Mouse (Mus musculus) frontal cortex, postnatal 36 days (tissue): Measurements from ENCODE around the gene Unc5b.
A peak's percentile ranks its signal among the peaks of the same experiment; 100 is the strongest.
"Not testable (repeated sequence)": the region's sequence is repeated elsewhere in the genome, so short reads cannot be mapped to it uniquely, and the experiment has no call there.

ENCODE experiments used
- DNase-seq, 2 experiments: peaks; one replicate each; pipeline ENCODE4 v3.0.0; 2022; ENCODE audit warnings: low spot score in 2 of 2

The Unc5b gene

GRCm38 (mm10) chr10:60753261-60753660 is 78.1 kb downstream of the Unc5b start:
- no peak for DNase-seq

DNA sequence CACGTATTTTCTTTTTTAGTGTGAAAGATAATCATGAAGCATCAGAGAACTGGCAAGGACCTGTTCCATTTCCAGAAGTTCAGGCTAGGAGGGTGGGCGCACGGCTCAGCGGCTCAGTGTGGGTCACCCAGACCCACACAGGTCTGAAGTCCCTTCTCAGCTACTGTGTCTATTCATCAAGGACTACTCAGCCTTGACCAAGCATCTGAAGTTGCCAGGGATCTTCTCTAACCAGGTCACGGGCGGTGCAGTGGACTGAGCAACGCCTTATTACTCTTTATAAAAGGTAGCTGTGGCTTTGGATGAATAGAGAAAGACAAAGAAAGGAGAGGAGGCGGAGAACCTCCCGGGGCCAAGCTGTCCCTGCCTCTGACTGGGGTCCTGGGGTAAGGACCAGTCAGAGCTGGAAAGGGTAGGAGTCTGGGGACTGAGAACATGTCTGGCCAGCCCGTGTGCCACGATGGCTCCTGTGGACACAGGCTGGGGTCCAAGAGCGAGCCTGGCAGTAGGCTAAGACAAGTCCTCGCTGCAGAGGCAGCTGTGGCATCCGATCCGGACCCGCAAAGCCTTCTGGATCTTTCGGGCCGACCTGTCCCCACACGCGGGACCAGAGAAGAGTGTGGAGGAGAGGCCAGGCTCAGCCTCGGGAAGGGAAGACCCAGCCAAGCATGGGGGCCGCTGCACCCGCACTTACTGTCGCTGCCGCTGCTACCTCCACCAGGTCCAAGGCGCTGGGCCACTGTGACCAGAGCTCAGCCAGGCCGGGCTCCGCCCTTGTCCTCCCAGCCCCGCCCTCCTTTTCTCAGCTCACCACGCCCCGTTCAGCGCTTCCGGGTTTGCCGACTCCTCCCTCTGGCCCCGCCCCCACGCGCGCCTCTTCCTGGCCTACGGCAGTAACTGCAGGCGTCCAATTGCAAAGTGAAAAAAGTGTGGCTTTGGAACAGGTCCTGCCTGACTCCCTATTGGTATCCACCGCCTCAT is 79.1 kb downstream of the Unc5b start, which contains the start of gene Slc29a3:
Gene Slc29a3, minus strand, starts transcription at position 755 of the 981 bp plus-strand sequence.
- DNase-seq, result peak; percentile 91 to 94

- DNase-seq, result no peak
Observed at GRCm38 (mm10) chr10:60747667-60748212, 83.6 kb downstream of the Unc5b start.

- DNase-seq, result no peak
Observed at GRCm38 (mm10) chr10:60746512-60746911, 84.9 kb downstream of the Unc5b start.

DNA sequence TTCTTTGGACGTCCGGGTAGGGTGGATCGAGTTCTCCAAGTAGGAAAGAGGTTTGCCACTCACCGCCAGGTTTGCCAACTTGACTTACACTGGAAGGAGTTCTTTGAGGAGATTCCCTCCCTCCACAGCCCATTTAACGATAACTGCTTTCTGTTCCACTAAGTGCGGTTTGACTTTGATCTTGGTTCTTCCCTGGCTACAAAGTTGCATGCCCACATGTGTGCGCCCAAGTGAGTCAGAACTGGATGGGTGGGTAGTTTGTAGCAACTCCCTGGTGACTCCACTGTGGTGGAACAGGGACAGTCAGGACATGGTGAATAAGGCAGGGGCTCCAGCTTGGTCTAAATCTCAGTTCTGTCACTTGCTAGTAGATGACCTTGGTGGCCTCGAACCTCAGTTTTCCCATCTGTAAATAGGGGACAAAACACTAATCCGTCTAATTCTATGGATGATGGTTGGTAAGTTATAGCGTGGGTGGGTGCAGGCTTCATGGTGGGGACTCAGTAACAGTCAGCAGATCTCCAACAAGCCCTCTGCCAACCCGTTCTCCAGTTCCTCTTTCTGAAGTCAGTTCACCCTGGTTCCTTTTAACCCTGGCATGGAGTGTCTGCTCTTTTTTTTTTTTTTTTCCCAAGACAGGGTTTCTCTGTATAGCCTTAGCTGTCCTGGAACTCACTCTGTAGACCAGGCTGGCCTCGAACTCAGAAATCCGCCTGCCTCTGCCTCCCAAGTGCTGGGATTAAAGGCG is 86.7 kb downstream of the Unc5b start:
- DNase-seq, result no peak

DNA sequence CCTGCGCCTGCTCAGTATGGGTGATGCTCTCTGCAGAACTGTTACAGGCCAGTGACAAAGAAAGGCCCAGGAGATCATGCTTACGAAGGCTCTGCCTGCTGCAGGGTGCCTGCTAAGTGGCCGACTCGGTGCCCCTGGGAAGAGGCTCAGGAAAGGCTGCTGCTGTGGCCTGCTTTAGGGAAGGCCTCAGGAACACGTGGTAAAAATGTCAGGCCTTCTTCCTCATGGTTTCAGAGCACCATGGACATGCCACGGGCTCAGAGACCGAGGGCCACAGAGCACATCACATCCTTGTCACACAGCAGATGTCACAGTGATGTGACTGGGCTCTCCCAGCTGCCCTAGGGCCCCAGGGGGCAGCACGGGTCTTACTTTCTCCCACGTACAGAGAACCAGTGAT is 87.7 kb downstream of the Unc5b start:
- DNase-seq, result no peak

DNA sequence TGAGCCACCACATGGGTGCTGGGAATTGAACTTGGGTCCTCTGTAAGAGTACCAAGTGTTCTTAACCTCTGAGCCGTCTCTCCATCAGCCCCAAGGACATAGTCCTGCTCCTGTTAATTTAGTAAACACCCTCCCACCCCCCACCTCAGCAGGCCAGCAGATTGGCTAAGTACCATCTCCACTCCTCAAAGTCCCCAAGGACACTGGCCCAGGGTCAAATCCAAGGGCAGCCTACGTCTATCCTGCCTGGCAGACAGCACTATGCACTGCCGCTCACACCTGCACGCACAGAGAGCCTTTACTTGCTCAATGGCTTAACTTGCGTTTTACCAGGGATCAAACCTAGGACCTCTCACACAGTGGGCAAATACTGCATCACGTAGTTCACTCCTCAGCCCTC is 88.4 kb downstream of the Unc5b start:
- no peak for DNase-seq

GRCm38 (mm10) chr10:60742296-60742695 is 89.1 kb downstream of the Unc5b start:
- not testable (repeated sequence) for DNase-seq

DNA sequence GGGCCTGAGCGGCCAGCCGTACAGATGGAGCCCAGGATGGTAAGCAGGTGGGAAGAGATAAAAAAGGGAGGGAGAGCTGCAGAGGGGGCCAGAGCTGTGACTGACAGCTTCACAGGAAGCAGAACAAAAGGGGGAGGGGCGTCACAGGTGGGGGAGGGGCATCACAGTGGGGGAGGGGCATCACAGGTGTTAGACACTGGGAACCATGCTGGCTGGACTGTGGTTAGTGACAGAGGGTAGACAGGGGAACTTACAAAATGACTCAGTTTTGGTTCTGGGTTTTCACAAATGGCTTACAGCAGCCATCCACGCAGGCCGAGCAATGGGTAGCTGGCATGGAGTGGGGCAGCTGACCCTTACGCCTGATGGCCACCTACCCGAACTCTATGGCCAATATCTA is 89.9 kb downstream of the Unc5b start:
- no peak for DNase-seq

- no peak for DNase-seq
Observed at GRCm38 (mm10) chr10:60739619-60740363, 91.6 kb downstream of the Unc5b start.

DNA sequence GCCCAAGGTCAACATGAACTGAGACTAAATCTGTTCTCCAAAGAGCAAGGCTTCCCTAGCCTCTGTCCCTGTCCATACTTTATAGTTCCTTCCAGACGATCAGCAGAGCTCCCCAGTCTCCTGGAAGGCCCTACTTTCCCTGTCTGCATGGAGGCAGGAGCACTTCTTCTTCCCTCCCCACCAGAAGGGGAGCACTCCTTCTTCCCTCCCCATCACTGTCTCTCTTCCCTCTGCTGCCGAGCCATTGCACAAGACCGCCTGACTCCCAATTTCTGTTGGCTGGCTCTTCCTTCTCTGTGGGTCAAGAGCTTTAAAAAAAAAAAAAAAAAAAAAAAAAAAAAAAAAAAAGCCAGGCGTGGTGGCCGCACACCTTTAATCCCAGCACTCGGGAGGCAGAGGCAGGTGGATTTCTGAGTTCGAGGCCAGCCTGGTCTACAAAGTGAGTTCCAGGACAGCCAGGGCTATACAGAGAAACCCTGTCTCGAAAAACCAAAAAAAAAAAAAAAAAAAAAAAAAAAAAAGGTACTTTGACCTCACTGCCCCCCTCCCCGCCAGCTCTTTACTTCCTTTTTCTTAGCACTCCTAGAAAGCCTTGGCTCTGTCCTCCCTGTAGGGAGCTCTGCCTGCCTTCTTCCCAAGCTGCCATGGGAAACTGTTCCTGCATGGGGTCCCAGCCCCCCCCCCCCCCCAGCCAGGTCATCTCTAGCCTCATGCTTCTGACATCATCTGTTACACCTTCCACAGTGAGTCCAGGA is 93.3 kb downstream of the Unc5b start:
- no peak for DNase-seq

DNA sequence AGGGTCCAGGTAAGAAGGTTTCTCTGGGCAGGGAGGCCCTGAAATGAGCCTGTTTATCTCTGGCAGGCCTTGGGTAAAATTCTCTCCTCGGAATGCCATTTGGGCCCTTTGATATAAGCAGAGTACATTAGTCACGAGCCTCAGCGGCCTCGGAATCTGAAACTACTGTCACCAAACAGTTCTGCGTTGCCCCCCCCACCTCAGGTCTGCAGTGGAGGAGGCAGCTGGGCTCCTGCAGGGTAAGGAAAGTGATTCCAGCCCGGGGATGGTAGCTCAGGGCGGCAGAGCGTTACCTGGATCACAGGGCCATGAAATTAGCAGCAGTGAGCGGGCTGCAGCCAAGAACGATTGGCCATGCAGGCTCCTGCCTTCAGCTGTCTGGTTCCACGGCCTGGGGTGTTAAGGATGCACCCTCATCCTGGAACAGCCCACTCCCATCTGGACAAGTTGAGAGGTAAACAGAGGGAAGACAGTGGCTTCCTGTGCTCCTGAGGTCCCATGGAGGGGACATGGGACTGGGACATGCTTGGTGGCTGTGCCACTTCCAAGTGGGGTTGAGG is 94.1 kb downstream of the Unc5b start:
- DNase-seq, result no peak

- DNase-seq, result no peak
Observed at GRCm38 (mm10) chr10:60735737-60736136, 95.6 kb downstream of the Unc5b start.

DNA sequence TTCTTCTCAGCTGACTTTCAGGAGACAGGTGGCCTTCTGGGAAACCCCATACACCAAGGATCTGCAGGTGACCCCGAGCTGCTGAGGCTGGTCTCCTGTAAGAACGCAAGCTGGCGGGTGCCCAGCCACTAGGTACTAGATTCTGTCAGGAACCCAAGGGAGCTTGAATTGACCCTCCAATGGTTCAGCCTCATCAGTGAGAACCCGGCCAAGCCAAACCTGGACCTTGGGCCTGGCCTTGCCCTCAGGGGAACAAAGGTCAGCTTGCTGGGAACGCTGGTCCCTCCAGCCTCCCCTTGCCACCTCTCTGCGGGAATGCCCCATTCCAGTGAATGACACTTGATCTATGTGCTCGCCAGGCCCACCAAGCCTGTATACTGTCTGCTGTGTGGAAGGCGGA is 97.9 kb downstream of the Unc5b start:
- no peak for DNase-seq

DNA sequence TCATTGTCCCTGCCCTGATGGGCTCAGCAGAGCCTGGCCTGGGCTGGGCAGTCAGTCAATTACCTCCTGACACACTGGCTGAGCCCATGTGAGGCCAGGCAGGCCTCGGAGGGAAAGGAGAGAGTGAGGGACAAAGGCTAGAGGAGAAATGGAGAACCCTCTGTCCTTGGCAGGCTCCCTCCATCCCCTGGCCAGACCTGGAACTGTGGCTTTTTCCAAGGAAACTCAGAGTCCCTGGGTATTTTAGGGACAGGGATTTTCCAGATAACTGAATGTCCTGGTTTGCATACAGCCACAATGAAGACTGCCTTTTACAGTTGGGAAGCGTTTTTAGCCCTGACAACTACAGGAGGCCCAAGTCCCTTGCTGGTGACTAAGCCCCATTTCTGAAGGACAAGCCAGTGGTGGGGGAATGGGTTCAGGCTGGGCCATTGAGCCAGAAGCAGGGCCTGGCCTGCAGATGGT is 99.0 kb downstream of the Unc5b start:
- no peak for DNase-seq

- no peak for DNase-seq
Observed at GRCm38 (mm10) chr10:60731742-60732141, 99.6 kb downstream of the Unc5b start.

- no peak for DNase-seq
Observed at GRCm38 (mm10) chr10:60727301-60727700, 104.1 kb downstream of the Unc5b start.

DNA sequence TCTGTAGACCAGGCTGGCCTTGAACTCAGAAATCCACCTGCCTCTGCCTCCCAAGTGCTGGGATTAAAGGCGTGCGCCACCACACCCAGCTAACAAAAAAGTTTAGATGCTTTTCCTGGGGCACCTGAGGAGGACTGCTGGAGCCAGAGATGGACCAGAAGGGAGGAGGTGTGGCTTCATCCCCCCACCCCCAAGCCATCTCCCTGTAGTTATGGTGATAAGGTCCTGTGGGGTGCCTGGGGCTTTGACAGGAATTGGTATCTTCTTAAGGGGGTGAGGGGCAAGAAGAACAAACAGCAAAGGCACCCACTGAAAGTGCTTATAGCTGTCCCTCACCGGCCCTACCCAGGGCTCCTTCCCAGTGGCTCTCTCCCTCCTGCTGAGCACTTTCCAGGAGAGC is 104.5 kb downstream of the Unc5b start:
- DNase-seq, result no peak

DNA sequence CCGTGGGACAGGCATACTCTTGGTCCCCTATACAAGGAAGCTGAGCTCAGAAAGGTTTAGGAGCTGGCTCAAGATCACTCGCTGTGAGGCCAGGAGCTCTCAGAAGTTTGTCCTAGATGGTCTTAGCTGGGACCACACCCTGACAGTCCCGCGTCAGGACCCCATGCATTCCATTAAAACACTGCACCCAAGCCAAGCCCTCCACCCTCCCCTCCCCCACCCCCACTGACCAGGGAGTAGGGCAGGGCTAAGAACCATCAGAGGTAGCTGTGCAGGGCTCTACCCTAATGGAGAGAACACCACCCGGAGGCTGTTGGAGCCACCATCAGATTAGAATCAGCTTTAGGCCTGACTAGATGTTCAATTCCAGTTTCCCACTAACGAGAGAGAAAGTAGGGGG is 106.9 kb downstream of the Unc5b start:
- DNase-seq, result no peak

- DNase-seq, result no peak
Observed at GRCm38 (mm10) chr10:60723345-60723744, 108.0 kb downstream of the Unc5b start.

DNA sequence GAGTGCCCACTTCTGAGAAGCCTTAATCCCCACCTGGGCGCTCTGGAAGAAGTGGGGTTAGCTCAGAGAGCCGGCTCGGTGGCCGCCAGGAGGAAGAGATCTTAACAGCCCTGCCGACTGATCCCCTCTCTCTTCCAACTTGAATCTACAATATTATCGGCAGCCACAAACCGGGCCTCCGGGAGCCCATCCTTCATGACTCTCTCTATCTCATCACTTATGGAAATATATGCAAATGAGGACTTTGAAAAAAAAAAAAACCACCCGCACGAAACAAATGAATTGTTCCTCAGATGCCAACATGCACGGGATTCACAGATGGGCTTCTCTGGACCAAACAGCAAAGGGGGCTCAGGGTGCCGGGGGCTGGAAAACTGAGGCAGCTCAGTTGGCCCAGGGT is 109.7 kb downstream of the Unc5b start:
- DNase-seq, result no peak
